Mouse (Mus musculus): ENCODE measurements around the gene Klk1b9.

DNA sequence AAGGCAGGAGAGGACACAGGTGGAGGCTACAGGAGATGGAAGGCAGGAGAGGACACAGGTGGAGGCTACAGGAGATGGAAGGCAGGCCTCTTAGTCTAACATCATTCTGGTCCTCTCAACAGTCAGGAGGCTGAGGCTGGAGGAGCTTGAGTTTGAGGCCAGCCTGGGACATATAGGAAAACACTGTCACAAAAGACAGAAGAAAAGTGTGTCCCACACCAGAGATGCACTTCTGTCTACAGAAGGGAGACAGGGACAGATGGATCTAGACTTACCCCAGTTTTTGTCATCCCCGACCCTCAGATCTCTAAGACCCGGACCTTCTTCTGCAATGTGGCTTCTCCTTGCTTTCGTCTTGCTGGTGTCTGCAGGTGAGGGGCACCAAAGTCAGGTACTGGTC, 42.4 kb upstream of the Klk1b9 start, which contains the start of gene Klk15:
- TF ChIP-seq CTCF (IDR thresholded peaks at IDR 0.05; ENCODE audit: low read depth) (no peak), EP300 (optimal IDR thresholded peaks at IDR 0.05) (no peak)
